Mouse (Mus musculus) heart, postnatal 0 days (tissue): Measurements from ENCODE around the gene Olfr1423.

ENCODE experiments used
- CTCF ChIP-seq: IDR thresholded peaks from 2 replicates; pipeline ENCODE4 v1.5.1; 2016; ENCODE audit warnings: antibody characterized with exemption, control low read depth, low read depth
- EP300 ChIP-seq: IDR thresholded peaks from 2 replicates; pipeline ENCODE4 v1.6.1; 2016; ENCODE audit warnings: antibody characterized with exemption, low read depth

- TF ChIP-seq CTCF (no peak), EP300 (no peak)
Measured at GRCm38 (mm10) chr19:12002791-12003190, 38.3 kb downstream of the Olfr1423 start.
